Mouse (Mus musculus) lung, postnatal 36 days (tissue): ENCODE measurements around the gene Igf2r.

ENCODE experiments used
- DNase-seq: peaks from one replicate; pipeline ENCODE4 v3.0.0; 2022; ENCODE audit warnings: mixed read lengths

Gene Igf2r

DNA sequence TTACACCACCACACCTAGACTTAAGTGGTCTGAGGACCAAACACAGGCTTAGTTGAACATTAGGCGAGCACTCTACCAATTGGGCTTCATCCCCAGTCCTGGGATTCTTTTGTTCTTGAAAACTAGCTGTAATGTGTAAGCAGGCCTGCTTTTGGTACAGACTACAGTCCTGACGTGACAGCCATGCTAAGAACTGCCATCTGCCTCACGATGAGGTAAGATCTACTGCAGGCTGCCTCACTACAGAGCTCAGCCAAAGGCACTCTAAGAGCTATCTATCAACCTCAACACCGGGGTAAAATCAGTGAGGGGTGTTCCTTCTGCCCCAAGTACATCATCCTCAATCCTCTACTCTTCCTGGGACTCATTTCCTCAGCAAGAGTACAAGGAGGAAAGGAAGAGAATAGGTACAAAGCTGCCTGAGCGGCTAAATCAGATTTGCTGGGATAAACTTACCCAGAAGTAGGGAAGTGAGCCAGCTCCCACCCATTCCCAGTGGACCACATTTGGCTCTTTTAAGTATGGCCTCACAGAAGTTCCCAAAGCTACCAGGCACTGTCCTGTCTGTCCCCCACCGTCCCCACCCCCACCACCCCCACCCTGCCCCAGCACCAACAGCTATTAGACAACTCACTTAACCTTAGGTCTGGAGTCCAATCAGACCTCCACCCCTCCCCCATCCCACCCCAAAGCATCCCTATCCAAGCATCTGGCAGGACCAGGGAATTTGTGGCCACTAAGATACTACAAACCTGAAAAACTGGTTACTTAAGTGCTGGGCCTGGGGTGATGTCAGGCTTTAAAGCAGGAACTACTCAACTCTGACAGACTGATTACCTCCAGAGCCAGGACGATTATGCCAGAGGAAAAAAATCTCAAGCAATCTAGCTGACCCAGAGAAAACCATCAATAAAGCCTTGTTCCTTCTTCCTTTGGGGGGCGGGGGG is 19.8 kb downstream of the Igf2r start:
- DNase-seq: peak; percentile 83

GRCm38 (mm10) chr17:12745761-12746160 is 23.7 kb downstream of the Igf2r start:
- DNase-seq: no peak

GRCm38 (mm10) chr17:12744071-12744470 is 25.4 kb downstream of the Igf2r start:
- DNase-seq: peak; percentile 55

- no peak for DNase-seq
Observed at GRCm38 (mm10) chr17:12742151-12742908, 27.1 kb downstream of the Igf2r start.

GRCm38 (mm10) chr17:12741218-12741968 is 28.1 kb downstream of the Igf2r start:
- peak; percentile 88 for DNase-seq

GRCm38 (mm10) chr17:12740317-12740716 is 29.1 kb downstream of the Igf2r start:
- peak; percentile 61 for DNase-seq

GRCm38 (mm10) chr17:12739516-12739915 is 29.9 kb downstream of the Igf2r start:
- DNase-seq: no peak

DNA sequence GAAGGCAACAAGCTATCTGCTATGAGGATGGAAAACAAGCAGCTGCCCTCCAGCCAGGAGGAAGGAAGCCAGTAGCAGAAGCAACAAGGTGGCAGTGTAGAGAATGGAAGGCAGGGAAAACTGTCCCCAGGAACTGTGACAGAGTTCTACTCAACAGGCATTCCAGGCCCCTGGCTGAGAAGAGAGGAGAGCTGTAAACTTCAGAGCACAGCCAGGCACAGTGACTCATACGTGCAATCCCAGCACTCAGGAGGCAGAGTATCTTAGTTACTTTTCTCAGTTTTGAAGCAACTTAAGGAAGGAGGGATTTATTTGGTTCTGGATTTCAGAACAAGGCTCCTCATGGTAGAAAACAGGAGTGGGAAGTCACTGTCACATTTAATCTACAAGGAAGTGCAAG is 31.5 kb downstream of the Igf2r start:
- DNase-seq: peak; percentile 25

- peak; percentile 27 for DNase-seq
Observed at GRCm38 (mm10) chr17:12734205-12734857, 35.1 kb downstream of the Igf2r start.

DNA sequence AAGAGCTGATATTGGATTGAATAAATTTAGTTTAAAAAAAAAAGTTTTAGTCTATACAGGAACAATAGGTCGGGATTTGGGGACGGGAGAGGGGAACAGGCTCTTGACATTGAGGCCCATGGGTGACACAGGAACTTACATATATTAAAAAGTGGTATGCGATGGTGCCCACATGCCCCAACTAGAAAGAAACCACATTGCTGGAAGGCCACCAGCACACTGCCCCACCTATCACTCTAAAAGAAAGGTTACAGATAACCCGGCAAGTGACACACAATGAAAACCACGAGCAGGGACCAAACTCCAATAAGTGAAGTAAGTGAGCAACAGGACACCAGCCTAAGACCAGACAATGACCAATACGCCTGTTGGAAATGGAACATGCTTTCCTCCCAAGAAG is 36.3 kb downstream of the Igf2r start:
- no peak for DNase-seq

DNA sequence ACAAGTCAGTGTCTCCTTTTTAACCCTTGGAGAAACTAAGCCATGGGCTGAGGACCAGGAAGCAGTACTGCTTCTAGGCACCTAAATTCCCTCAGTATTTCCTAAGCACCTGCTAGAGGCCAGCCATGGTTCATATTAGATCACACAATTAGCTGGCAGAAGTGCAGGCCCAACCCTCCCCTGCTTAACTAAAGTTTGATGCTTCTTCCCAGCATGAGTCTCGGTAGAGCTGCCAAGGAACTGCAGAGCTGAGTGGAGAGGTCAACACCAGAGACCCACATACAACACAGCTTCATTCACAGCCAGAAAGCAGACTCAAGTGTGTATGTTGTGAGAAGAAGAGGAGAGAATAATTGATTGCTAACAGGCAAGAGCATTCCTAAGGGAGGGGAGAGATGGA is 40.9 kb downstream of the Igf2r start:
- no peak for DNase-seq

GRCm38 (mm10) chr17:12727748-12728147 is 41.7 kb downstream of the Igf2r start:
- DNase-seq: no peak

DNA sequence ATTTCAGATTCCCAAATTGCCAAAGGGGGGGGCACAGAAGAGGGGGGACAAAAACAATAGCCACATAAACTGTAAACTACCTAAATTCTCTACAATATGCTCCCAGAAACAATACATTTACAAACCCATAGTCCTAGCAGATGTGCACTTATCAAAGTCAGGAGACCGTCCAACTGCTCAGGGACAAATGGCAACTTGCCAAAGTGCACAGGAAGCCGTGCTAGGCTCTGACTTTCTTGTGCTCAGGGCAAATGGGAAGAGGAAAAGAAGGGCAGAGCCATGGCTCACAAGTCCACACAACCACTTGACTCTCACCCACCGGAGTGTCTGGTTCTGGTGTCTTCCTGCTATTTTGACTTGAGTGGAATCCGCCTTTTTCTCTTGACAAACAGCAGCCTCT is 43.6 kb downstream of the Igf2r start:
- DNase-seq: peak; percentile 78

GRCm38 (mm10) chr17:12724767-12725744 is 44.4 kb downstream of the Igf2r start:
- DNase-seq: peak; percentile 50

GRCm38 (mm10) chr17:12723986-12724766 is 45.3 kb downstream of the Igf2r start:
- DNase-seq: peak; percentile 73

DNA sequence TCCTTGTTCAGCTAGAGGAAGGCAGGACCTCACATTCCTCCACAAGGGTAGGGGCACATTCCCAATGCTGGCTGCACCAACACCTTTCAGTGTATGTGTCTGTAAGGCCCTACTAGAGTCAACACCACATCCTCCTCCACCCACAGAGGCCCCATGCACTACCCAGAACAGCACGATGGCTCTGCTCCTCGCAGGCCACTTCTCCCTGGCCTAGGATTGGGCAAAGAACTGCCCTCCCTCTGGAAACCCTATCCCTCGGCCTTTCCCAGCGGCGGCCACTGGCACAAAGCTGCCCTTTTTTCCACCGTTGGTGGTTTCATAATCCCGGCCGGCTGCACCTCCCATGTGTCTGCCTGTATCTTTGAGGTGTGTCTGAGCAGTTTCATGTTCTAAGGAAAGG is 46.8 kb downstream of the Igf2r start:
- DNase-seq: peak; percentile 57

DNA sequence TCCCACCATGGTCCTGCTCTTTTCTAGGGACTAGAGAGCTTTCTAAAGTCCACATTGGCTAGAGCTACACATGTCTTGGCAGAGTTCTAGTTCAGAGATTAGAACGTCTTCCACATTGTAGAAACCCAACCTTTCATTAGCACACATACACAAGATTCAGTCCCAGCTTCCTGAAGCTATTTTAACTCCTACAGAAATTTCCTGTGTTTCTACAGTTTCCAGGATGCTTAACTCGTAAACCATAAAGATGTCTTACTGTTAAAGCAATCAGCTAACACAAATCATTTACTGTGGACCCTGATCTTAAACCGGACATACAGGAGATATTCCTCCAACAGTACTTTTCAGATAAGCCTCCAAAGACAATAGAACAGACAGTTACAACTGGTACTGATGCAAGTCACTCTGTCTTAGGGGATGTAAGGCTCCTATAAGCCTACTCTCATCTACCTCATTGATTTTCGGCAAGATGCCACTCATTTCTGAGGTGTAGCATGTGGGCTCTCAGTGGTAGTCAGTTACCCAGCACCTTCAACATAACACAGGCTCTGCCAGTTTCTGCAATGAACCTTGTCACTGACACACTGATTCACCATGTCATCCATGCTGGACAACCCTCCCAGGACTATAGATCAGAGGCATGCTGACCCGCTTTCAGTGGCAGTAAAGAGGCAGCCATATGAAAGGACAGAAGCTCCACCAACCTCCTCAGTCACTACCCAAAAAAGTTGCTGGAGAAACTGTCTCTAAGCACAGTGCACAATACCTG is 48.2 kb downstream of the Igf2r start:
- DNase-seq: no peak

DNA sequence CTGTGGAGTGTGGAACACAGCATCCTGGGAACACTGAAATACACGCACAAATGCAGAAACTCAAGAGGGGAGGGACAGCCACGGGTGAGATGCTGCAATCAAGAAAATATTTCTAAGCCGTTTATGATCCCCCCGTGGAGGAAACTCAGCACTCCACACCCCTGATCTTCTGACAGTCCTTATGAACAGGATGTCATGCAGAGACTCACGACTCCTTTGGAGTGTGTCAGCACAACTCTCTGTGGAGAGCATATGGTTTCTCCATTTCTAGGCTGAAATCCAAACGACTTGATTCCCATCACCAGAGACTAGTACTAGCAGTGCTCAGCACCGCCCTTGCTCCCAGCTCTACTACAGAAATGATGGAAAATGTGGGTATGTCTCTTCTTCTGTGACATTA is 51.2 kb downstream of the Igf2r start:
- DNase-seq: no peak

- DNase-seq: no peak
Observed at GRCm38 (mm10) chr17:12717445-12717844, 52.0 kb downstream of the Igf2r start.

GRCm38 (mm10) chr17:12715032-12715431 is 54.4 kb downstream of the Igf2r start:
- no peak for DNase-seq
